Mouse (Mus musculus) c-Kit-positive CD71-positive TER-119-negative erythroid progenitor cells, embryonic 14.5 days (primary cell): ENCODE results near the gene Cebpe.

Experiments
- DNase-seq: peaks from one replicate; pipeline ENCODE4 v3.0.0-alpha.2; 2013; ENCODE audit warnings: low read depth

Gene Cebpe

GRCm38 (mm10) chr14:54720654-54721350 lies 8.8 kb upstream of the Cebpe start:
- DNase-seq, result no peak

- no peak for DNase-seq
These were observed 8.1 kb upstream of the Cebpe start for GRCm38 (mm10) chr14:54720041-54720440.

GRCm38 (mm10) chr14:54715402-54715801 lies 3.4 kb upstream of the Cebpe start:
- DNase-seq, result no peak

- DNase-seq, result no peak
These were observed 2.7 kb upstream of the Cebpe start for GRCm38 (mm10) chr14:54714617-54715081.

- DNase-seq, result peak; percentile 80
These were observed 2.1 kb upstream of the Cebpe start for GRCm38 (mm10) chr14:54714121-54714520.

GRCm38 (mm10) chr14:54712861-54713260 lies 887 bp upstream of the Cebpe start:
- no peak for DNase-seq

GRCm38 (mm10) chr14:54709054-54709453 lies 2.9 kb downstream of the Cebpe start:
- no peak for DNase-seq

- no peak for DNase-seq
These were observed 5.2 kb downstream of the Cebpe start for GRCm38 (mm10) chr14:54706589-54707320.

GRCm38 (mm10) chr14:54705844-54706243 lies 6.1 kb downstream of the Cebpe start:
- DNase-seq, result peak; percentile 98

- no peak for DNase-seq
These were observed 8.8 kb downstream of the Cebpe start for GRCm38 (mm10) chr14:54703207-54703606.

- DNase-seq, result peak; percentile 68
These were observed 10.7 kb downstream of the Cebpe start for GRCm38 (mm10) chr14:54701298-54701697.

GRCm38 (mm10) chr14:54699586-54699985 lies 12.4 kb downstream of the Cebpe start:
- DNase-seq, result no peak

- DNase-seq, result no peak
These were observed 13.2 kb downstream of the Cebpe start, which contains the start of gene Gm29776 for GRCm38 (mm10) chr14:54698733-54699132. Gene Gm29776, minus strand, starts transcription at chr14:54698833.

- no peak for DNase-seq
These were observed 15.2 kb downstream of the Cebpe start for GRCm38 (mm10) chr14:54696752-54697151.

GRCm38 (mm10) chr14:54695042-54695441 lies 16.9 kb downstream of the Cebpe start:
- no peak for DNase-seq

- no peak for DNase-seq
These were observed 24.7 kb downstream of the Cebpe start for GRCm38 (mm10) chr14:54687251-54687650.

GRCm38 (mm10) chr14:54686522-54687143 lies 25.3 kb downstream of the Cebpe start, which contains the start of gene Acin1:
Gene Acin1, minus strand, starts transcription at chr14:54686931.
- DNase-seq, result peak; percentile 99

GRCm38 (mm10) chr14:54686063-54686521 lies 25.9 kb downstream of the Cebpe start, which contains the start of gene 1700123O20Rik:
Gene 1700123O20Rik, plus strand, starts transcription at chr14:54686216.
- DNase-seq, result peak; percentile 85

GRCm38 (mm10) chr14:54685471-54685870 lies 26.5 kb downstream of the Cebpe start:
- peak; percentile 34 for DNase-seq

GRCm38 (mm10) chr14:54682396-54682795 lies 29.6 kb downstream of the Cebpe start:
- DNase-seq, result no peak

GRCm38 (mm10) chr14:54678657-54679304 lies 33.2 kb downstream of the Cebpe start:
- DNase-seq, result no peak

- DNase-seq, result no peak
These were observed 35.7 kb downstream of the Cebpe start for GRCm38 (mm10) chr14:54676290-54676689.
